Mouse (Mus musculus): ENCODE results near the gene Med18.

GRCm38 (mm10) chr4:132484820-132485219, 21.1 kb upstream of the Med18 start:
- TF ChIP-seq GATA1 (IDR thresholded peaks at IDR 0.05; ENCODE audit: low read length): no peak
- TF ChIP-seq TAL1 (IDR thresholded peaks at IDR 0.05; ENCODE audit: low read length): no peak
